Mouse (Mus musculus) layer of hippocampus, postnatal 10 days (tissue): ENCODE measurements around the gene A630095N17Rik. TPM values are rescaled to one million over a fixed set of nuclear protein-coding genes. Genes with fewer than 3 reads are reported as not detected.

Experiments used
- DNase-seq, 2 experiments: peaks; one replicate each; pipeline ENCODE4 v3.0.0; 2021; ENCODE audit warnings: low spot score in 2 of 2
- long read RNA-seq: library from polyadenylated mRNA; stranded (forward); transcript quantifications from one replicate; pipeline ENCODE4 v2.0.0, GENCODE M21; 2023
- total RNA-seq, 2 experiments: library from RNA; stranded (reverse); gene quantifications; 2 replicates each; pipeline ENCODE4 v1.2.3; 2021

The A630095N17Rik gene
- not detected for total RNA-seq
- long read RNA-seq = 0 reads

- no peak for DNase-seq
Measured at GRCm38 (mm10) chr1:75231664-75232152, at the start of gene A630095N17Rik. A630095N17Rik (minus strand) TSS chr1:75232102.

GRCm38 (mm10) chr1:75278228-75278627 is 46.3 kb upstream of the A630095N17Rik start, which contains the start of gene Resp18:
Resp18 (minus strand) TSS chr1:75278415.
- DNase-seq = no peak

- DNase-seq = no peak
Measured at GRCm38 (mm10) chr1:75277195-75278188, 45.6 kb upstream of the A630095N17Rik start.

GRCm38 (mm10) chr1:75264091-75264880 is 32.4 kb upstream of the A630095N17Rik start, which contains the start of gene Ptprn:
Ptprn (minus strand) TSS chr1:75264502.
- peak; percentile 61 to 62 for DNase-seq

GRCm38 (mm10) chr1:75262969-75263951 is 31.4 kb upstream of the A630095N17Rik start:
- DNase-seq = peak; percentile 59 to 63

GRCm38 (mm10) chr1:75261278-75261677 is 29.4 kb upstream of the A630095N17Rik start:
- DNase-seq = no peak

GRCm38 (mm10) chr1:75255516-75256046 is 23.7 kb upstream of the A630095N17Rik start:
- no peak for DNase-seq

- peak in 1 of 2 experiments; percentile 34 for DNase-seq
Measured at GRCm38 (mm10) chr1:75254625-75255013, 22.7 kb upstream of the A630095N17Rik start.

- peak; percentile 89 to 94 for DNase-seq
Measured at GRCm38 (mm10) chr1:75253849-75254624, 22.1 kb upstream of the A630095N17Rik start.

GRCm38 (mm10) chr1:75253029-75253428 is 21.1 kb upstream of the A630095N17Rik start:
- no peak for DNase-seq

- no peak for DNase-seq
Measured at GRCm38 (mm10) chr1:75252308-75252707, 20.4 kb upstream of the A630095N17Rik start.

GRCm38 (mm10) chr1:75251112-75251970 is 19.4 kb upstream of the A630095N17Rik start:
- DNase-seq = peak; percentile 67 to 74

- no peak for DNase-seq
Measured at GRCm38 (mm10) chr1:75250498-75250897, 18.6 kb upstream of the A630095N17Rik start.

- DNase-seq = no peak
Measured at GRCm38 (mm10) chr1:75248041-75248772, 16.3 kb upstream of the A630095N17Rik start.

GRCm38 (mm10) chr1:75247071-75247930 is 15.4 kb upstream of the A630095N17Rik start:
- DNase-seq = no peak

- peak; percentile 62 for DNase-seq
Measured at GRCm38 (mm10) chr1:75244836-75245235, 12.9 kb upstream of the A630095N17Rik start.
